Mouse (Mus musculus) E14TG2a.4 (cell line): ENCODE measurements around the gene Pole4.
A peak's percentile ranks its signal among the peaks of the same experiment; 100 is the strongest.

ENCODE experiments used
- H3K27me3 ChIP-seq: 2 replicates; pipeline ENCODE4 v1.6.1; 2014; ENCODE audit warnings: low read length, control low read depth; ENCODE audit not compliant: insufficient read depth
- H3K36me3 ChIP-seq: 2 replicates; pipeline ENCODE4 v1.6.1; 2014; ENCODE audit warnings: low read length, control low read depth; ENCODE audit not compliant: insufficient read depth
- H3K4me1 ChIP-seq: replicated peaks from 2 replicates; pipeline ENCODE4 v1.6.1; 2014; ENCODE audit warnings: low read depth, low read length, control low read depth
- H3K4me3 ChIP-seq: replicated peaks from 2 replicates; pipeline ENCODE4 v1.5.1; 2014; ENCODE audit warnings: mild to moderate bottlenecking, low read length
- H3K9me3 ChIP-seq: 2 replicates; pipeline ENCODE4 v1.6.1; 2014; ENCODE audit warnings: low read length, control low read depth
- CTCF ChIP-seq: conservative IDR thresholded peaks from 2 replicates; pipeline ENCODE4 v1.5.1; 2014; ENCODE audit warnings: low read length
- NANOG ChIP-seq: IDR thresholded peaks from 2 replicates; pipeline ENCODE4 v1.6.1; 2014; ENCODE audit warnings: borderline replicate concordance, low read length, mixed read lengths
- POU5F1 ChIP-seq: IDR thresholded peaks from 2 replicates; pipeline ENCODE4 v1.6.1; 2014; ENCODE audit warnings: low read length, borderline replicate concordance

Gene Pole4

DNA sequence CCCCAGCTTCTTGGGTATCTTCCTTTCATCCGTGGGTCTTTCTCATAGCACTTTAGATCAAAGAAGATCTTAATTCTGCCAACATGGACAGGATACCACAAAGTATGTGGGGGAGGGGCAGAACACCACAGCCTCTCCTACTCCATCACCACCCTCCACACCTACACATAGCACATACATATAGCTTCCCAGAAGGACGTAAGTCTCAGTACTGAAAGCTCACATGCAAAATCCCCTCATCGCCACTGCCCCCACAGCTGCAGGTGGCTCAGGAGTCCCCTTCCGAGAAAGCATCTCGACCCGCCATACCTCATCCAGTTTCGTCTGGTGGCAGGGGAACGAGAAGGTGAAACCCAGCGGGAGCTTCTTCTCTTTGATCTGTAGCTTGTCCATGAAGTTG is 39.4 kb upstream of the Pole4 start:
- peaks cover 76% of the 10 kb centered on the region for H3K4me1 ChIP-seq
- no peaks in the 10 kb centered on the region for H3K27me3 ChIP-seq
- no peaks in the 10 kb centered on the region for H3K9me3 ChIP-seq
- no peak for TF ChIP-seq NANOG
- no peak for TF ChIP-seq POU5F1
- TF ChIP-seq CTCF: no peak
- H3K36me3 ChIP-seq: peaks cover 99% of the 10 kb centered on the region
- no peak overlapping the region for H3K4me3 ChIP-seq

DNA sequence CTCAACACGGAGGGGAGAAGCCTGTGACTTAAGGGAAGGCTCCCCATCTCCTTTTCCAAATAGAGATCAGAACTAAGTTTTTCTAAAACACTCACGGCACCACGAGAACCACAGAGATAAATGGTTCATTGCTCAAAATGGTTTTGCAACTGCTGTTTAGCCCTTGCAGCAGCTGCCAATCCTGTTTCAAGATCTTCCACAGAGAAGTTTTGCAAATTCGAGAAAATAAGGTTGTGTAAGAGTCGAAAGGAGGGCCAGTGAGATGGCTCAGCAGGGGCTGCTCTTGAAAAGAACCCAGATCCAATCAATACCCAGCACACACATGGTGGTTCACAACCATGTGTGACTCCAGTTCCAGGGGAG is 36.3 kb upstream of the Pole4 start:
- Histone ChIP-seq H3K9me3 (no peaks in the 10 kb centered on the region), H3K36me3 (peaks cover 99% of the 10 kb centered on the region), H3K4me3 (no peak overlapping the region), H3K4me1 (peaks cover 89% of the 10 kb centered on the region), H3K27me3 (no peaks in the 10 kb centered on the region)
- TF ChIP-seq POU5F1: no peak

DNA sequence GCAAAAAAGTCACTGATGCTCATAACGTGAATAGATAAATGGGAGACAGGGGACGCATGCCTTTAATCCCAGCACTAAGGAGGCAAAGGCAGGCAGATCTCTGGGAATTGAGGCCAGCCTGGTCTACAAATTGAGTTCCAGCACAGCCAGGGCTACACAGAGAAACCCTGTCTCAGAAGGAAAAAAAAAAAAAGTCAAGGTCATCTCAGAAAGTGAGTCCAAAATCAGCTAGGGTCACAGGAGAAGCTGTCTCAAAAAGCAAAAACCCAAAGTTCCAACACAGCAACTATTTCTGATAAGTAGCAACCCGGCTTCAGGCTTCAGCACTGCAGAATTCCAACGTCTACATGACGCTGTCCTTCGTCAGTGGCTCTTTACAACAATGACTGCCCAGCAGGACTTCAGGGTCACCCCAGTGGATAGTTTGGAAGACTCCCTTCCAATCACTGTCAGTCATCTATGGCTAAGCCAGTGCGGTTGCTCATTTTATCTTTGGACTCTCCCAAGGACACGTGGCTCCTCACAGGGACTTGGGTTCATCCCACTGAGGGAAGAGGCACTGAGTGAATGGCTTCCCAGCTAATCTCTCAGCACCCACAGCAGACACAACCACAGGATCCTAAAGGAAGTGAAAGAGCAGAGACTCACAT is 35.8 kb upstream of the Pole4 start:
- no peak for TF ChIP-seq CTCF
- TF ChIP-seq POU5F1: no peak
- no peak for TF ChIP-seq NANOG
- Histone ChIP-seq H3K4me3 (no peak overlapping the region), H3K27me3 (no peaks in the 10 kb centered on the region), H3K4me1 (peaks cover 86% of the 10 kb centered on the region), H3K9me3 (no peaks in the 10 kb centered on the region), H3K36me3 (peaks cover 99% of the 10 kb centered on the region)

DNA sequence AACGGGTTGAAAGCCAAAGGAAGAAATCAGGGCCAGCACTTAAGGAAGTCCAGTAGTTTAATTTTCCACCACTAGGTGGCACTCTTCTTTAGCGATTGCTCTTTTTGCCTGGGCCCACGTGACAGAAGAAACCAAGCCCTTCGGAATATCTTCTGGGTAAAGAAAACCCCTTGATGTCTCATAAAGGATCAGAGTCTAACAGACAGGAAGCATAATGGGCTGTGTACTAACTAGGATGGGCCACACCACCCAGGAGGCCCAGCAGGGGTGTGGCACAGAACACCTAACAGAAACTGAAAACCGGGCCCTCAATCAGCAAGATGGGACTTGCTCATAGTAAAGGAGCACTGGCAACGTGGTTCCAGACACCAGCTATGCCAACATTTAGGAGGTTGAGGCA is 35.1 kb upstream of the Pole4 start:
- H3K27me3 ChIP-seq: no peaks in the 10 kb centered on the region
- H3K36me3 ChIP-seq: peaks cover 99% of the 10 kb centered on the region
- TF ChIP-seq POU5F1 (no peak), CTCF (peak; percentile 15; the same call in 1 of the 2 replicates)
- H3K4me1 ChIP-seq: peaks cover 84% of the 10 kb centered on the region
- H3K4me3 ChIP-seq: no peak overlapping the region
- no peaks in the 10 kb centered on the region for H3K9me3 ChIP-seq

DNA sequence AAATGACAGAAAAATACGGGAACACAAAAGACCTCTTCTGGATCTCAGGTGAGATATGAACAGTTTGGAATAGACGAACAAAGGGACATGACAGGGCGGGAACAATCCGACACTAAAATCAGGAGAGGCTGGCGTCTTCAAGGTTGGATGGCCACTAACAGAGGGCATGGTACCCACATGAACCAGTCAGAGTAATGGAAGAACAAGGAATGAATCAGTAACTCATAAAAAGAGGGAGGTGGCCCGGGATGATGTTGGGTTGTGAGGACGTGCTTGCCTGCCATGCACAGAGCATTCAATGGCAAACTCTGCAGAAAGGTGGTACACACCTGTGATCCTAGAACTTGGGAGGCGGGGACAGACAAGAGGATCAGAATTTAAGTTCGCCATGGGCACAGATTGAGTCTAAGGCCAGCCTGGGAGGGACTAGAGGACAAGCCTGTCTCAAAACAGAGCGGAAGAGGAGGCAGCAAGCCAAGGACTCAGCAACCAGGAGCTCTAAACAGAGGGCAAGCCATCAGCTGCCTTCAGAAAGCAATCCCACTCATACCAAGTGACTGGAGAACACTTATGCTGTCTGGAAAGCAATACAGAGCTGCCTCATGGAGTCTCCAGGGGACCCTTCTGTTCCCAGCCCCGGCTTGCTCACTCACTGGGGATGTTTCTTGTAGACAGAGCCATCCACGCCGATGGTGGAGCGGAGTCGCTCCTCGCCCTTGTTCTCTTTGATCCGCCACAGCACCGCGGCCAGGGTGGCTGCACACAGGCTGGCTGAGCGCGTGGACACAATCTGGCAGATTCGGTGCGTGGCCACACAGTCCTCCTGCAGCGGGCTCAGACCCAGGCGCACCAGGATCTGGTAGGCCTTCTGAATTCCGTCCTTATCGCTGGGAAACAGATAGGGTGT is 32.7 kb upstream of the Pole4 start:
- peaks cover 97% of the 10 kb centered on the region for H3K36me3 ChIP-seq
- H3K4me1 ChIP-seq: peaks cover 80% of the 10 kb centered on the region
- TF ChIP-seq CTCF: no peak
- no peak for TF ChIP-seq NANOG
- TF ChIP-seq POU5F1: no peak
- H3K4me3 ChIP-seq: peak overlapping the region; percentile 32
- H3K9me3 ChIP-seq: no peaks in the 10 kb centered on the region
- H3K27me3 ChIP-seq: no peaks in the 10 kb centered on the region

DNA sequence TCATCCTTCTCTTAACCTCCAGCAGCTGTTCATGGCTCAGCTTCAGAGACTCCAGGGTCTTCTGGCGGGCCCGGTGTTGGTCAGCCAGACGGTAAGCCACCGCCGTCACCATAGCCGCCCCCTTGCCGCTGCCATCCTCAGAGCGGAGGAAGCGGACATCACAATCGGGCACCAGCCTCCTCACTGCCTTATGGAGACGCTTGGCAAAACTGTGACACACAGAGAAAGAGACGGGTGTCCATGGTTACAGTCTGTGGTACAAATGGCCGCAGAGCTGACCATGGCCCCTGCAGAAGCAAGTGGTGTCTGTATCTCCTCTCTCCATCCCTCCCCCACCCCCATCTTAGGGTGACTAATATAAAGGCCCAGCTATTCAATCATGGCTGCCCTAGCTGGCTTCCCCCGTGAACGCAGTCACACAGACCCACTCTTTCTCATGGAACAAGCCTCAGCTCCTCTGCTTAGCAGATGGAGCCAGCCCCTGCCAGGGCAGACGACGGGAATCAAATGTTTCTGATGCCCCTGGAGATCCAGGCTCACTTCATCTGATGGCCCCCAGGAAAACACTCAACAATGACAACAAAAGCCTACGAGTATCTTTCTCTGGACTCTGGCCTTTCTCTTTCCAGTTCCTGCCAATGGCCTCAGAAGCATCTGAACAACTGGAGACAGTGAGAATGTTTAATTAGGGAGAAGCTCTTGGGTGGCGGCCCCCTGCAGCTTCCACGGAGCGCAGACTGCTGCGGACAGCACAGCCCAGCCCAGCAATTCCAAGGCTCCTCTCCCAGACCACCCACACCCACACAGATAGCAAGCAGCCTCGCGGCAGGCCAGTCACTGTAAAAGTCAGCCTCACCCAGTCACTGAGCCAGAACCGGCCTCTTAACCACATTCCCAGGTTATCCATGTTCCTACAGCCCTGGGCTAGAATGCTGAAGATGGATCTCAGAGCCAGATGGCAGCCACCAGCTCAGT is 31.7 kb upstream of the Pole4 start:
- Histone ChIP-seq H3K9me3 (no peaks in the 10 kb centered on the region), H3K36me3 (peaks cover 93% of the 10 kb centered on the region), H3K4me1 (peaks cover 79% of the 10 kb centered on the region), H3K27me3 (no peaks in the 10 kb centered on the region), H3K4me3 (peak overlapping the region; percentile 32)
- TF ChIP-seq NANOG (no peak), POU5F1 (no peak), CTCF (no peak)

DNA sequence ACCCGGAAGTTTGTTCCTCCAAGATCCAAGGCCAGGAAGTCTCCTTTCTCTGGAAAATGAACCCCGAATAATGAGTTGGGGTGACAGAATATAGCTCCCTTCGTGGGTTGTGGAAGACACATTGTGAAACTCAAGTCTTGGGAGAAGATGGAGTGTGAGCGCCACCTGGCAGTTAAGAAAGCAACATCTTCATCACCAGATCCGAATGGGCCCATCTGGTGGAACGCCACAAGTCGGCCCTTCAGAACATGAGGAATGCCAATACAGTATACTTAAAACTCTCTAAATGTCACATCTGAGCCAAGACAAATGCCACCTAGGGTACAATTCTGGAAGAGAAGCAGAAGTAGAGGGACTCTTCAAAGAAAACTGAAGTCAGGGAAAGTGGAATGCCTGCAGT is 30.2 kb upstream of the Pole4 start:
- no peak overlapping the region for H3K4me3 ChIP-seq
- H3K4me1 ChIP-seq: peaks cover 81% of the 10 kb centered on the region
- TF ChIP-seq POU5F1 (no peak), CTCF (0 out of 2 replicates have a peak, but pooled peaks have one; percentile 5)
- H3K9me3 ChIP-seq: no peaks in the 10 kb centered on the region
- H3K36me3 ChIP-seq: peaks cover 93% of the 10 kb centered on the region
- H3K27me3 ChIP-seq: no peaks in the 10 kb centered on the region

DNA sequence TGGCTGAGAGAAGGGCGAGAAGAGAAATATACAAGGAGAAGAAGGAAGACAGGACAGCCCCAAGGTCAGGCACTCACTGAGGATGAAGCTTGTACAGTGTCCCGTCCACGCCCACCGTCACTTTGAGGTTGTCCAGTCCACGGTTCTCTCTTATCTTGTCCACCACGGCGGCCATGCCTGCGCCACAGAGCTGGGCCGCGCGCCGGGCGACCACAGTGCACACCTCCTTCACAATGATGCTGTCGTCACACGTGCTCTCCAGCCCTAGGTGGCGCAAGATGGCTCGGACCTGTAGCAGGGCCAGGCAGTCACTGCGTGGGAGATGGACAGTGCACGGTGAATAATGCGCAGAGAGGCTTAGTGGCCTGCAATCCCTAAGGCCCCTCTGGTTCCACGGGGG is 23.5 kb upstream of the Pole4 start:
- no peaks in the 10 kb centered on the region for H3K27me3 ChIP-seq
- peaks cover 87% of the 10 kb centered on the region for H3K4me1 ChIP-seq
- peaks cover 93% of the 10 kb centered on the region for H3K36me3 ChIP-seq
- no peak for TF ChIP-seq NANOG
- TF ChIP-seq POU5F1: no peak
- no peak for TF ChIP-seq CTCF
- no peaks in the 10 kb centered on the region for H3K9me3 ChIP-seq
- peak overlapping the region; percentile 7 for H3K4me3 ChIP-seq
